Mouse (Mus musculus) kidney, postnatal 0 days (tissue): ENCODE measurements around the gene BC049352. TPM values are rescaled to one million over a fixed set of nuclear protein-coding genes. Genes with fewer than 3 reads are reported as not detected.

Experiments used
- ATAC-seq: fragments of 200-750 bp; cut with Nextera tagmentation; replicated peaks from 2 replicates; pipeline ENCODE4 v1.8.0; 2017; ENCODE audit warnings: low read depth, moderate number of reproducible peaks, moderate TSS enrichment, moderate library complexity; ENCODE audit not compliant: low FRiP score
- DNase-seq: peaks from one replicate; pipeline ENCODE4 v3.0.0-alpha.2; 2016; ENCODE audit warnings: low spot score
- H3K27ac ChIP-seq: fragments of 300-500 bp; sonication (generic); 2 replicates; pipeline ENCODE4 v1.5.1; 2014; ENCODE audit warnings: mild to moderate bottlenecking
- H3K27me3 ChIP-seq: fragments of 300-500 bp; sonication (generic); 2 replicates; pipeline ENCODE4 v1.6.1; 2014; ENCODE audit warnings: low read length, mixed read lengths; ENCODE audit not compliant: insufficient read depth
- H3K36me3 ChIP-seq: fragments of 300-500 bp; sonication (generic); 2 replicates; pipeline ENCODE4 v1.6.1; 2014; ENCODE audit warnings: low read length, mixed read lengths; ENCODE audit not compliant: insufficient read depth
- H3K4me1 ChIP-seq: fragments of 300-500 bp; sonication (generic); replicated peaks from 2 replicates; pipeline ENCODE4 v1.6.1; 2014; ENCODE audit warnings: antibody characterized with exemption, low read length, mixed read lengths; ENCODE audit not compliant: insufficient read depth
- H3K4me2 ChIP-seq: fragments of 300-500 bp; sonication (generic); 2 replicates; pipeline ENCODE4 v1.6.1; 2014; ENCODE audit warnings: mild to moderate bottlenecking, low read length, moderate library complexity, mixed read lengths
- H3K4me3 ChIP-seq: fragments of 300-500 bp; sonication (generic); replicated peaks from 2 replicates; pipeline ENCODE4 v1.5.1; 2014; ENCODE audit warnings: low read depth, low read length
- H3K9ac ChIP-seq: fragments of 300-500 bp; sonication (generic); 2 replicates; pipeline ENCODE4 v1.6.1; 2014; ENCODE audit warnings: low read depth, low read length
- H3K9me3 ChIP-seq: fragments of 300-500 bp; sonication (generic); replicated peaks from 2 replicates; pipeline ENCODE4 v1.6.1; 2016; ENCODE audit warnings: low read length, inconsistent platforms, mixed read lengths
- CTCF ChIP-seq: IDR thresholded peaks from 2 replicates; pipeline ENCODE4 v1.5.1; 2016; ENCODE audit warnings: antibody characterized with exemption, low read depth, mild to moderate bottlenecking, moderate library complexity
- WGBS: fragments of 180-500 bp; shearing (Covaris S2); extraction: QIAGEN DNeasy Blood & Tissue Kit; methylation state at CpG from one replicate; pipeline ENCODE4 v1.1.7; 2014; 5-methylcytosine and 5-hydroxymethylcytosine counted together
- polyA plus RNA-seq: library from polyadenylated mRNA; unstranded; fragments of >200 nt; fragmentation: Nextera tagmentation; extraction: Ambion mirVana; gene quantifications from 2 replicates; pipeline ENCODE4 v1.2.1, GENCODE M21; 2015

Gene BC049352
- polyA plus RNA-seq, 1 experiment from 2014 or later = 0.08 TPM

DNA sequence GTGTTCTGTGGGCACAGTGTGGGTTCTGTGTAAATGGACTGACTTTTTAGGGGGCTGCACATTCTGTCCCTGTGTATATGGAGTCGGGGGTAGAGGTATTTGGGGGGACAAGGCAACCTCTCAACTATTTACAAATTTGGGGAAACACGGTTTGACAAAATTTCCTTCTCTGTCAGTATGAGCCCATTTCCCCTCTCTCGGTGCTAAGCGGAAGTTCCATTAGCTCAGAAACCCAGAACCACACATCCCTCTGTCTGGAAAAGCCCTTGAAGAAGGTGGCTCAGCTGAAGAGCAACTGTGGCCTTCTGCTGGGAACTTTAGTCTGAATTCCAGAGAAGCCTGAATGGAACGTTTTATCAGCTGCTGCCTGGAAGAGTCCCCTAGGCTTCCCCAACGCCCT is 70.6 kb downstream of the BC049352 start:
- no peak overlapping the region for H3K27ac ChIP-seq
- H3K36me3 ChIP-seq = no peaks in the 10 kb centered on the region
- no peak overlapping the region for H3K4me2 ChIP-seq
- no peaks in the 10 kb centered on the region for H3K27me3 ChIP-seq
- H3K9ac ChIP-seq = no peak overlapping the region
- no peak for TF ChIP-seq CTCF
- ATAC-seq = no peak
- H3K4me1 ChIP-seq = no peaks in the 10 kb centered on the region
- no peak for DNase-seq
- H3K9me3 ChIP-seq = no peaks in the 10 kb centered on the region
- H3K4me3 ChIP-seq = no peak overlapping the region
- 76% methylated on average over 6 of the region's 6 CpGs for WGBS

DNA sequence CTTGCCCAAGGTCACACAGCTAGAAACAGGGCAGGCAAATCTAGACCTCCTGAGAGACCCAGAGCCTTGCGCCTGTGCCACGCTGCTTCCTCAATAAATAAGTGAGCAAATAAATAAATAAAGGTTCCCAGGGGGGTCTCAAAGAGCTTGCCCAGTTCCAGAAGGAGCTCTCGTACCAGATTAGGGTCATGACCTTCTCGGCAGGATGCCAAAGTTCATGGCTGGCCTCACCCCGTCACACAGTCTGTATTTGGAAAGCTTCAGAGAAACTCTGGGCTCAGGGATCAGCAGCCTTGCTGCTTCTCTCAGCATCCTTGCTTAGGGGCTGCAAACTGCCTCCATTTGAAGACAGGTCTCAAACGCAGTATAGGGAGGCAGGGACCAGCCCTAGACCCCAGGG is 72.2 kb downstream of the BC049352 start:
- TF ChIP-seq CTCF = no peak
- Histone ChIP-seq H3K4me1 (no peaks in the 10 kb centered on the region), H3K9ac (no peak overlapping the region), H3K4me3 (no peak overlapping the region), H3K4me2 (no peak overlapping the region), H3K36me3 (no peaks in the 10 kb centered on the region), H3K27ac (no peak overlapping the region), H3K27me3 (no peaks in the 10 kb centered on the region), H3K9me3 (no peaks in the 10 kb centered on the region)
- 41% methylated on average over 6 of the region's 6 CpGs for WGBS
- ATAC-seq (no peak), DNase-seq (no peak)

DNA sequence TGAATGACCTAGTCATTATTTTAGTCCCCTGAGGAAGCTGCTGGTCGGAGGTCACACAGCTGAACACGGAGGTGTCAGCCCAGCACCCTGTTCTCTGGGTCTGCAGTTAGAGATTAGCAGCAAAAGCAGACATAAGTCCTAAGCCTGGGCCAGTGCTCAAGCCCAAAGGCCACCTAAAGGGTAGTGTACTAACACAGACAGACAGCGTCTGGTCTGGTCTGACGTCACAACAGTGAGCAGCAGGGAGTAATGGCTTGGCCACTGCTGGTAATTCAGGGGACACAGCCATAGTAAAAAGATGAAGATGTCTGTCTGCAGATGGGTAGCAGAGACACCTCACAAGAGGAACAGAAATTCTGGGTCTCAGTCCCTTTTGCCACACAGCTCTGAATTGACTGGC is 72.8 kb downstream of the BC049352 start:
- DNase-seq = no peak
- H3K27me3 ChIP-seq = no peaks in the 10 kb centered on the region

DNA sequence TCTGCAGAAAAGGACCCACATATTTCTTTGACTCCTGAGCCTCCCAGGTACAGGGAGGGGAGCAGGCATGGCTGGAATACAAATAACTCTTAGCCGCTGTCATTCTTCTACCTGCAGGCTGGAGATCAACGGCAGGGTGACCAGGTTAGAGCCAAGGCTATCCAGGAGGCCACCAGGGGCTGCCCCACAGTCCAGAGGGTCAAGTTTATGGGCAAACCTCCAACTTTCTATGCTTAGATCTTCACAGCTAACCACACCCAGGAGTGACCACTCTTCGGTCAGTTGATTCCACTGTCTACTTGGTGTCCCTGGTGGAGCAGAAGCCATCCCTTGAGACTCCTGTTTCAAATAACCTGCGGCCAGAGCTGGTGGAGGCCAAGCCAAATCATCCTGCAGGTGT is 73.6 kb downstream of the BC049352 start:
- TF ChIP-seq CTCF = no peak
- Histone ChIP-seq H3K4me3 (no peak overlapping the region), H3K9ac (no peak overlapping the region), H3K36me3 (no peaks in the 10 kb centered on the region), H3K9me3 (no peaks in the 10 kb centered on the region), H3K27ac (no peak overlapping the region), H3K27me3 (no peaks in the 10 kb centered on the region), H3K4me1 (no peaks in the 10 kb centered on the region), H3K4me2 (no peak overlapping the region)
- ATAC-seq (no peak), DNase-seq (no peak)
- 87% methylated on average over 4 of the region's 4 CpGs for WGBS

More for the DNA sequence above, 72.8 kb downstream of the BC049352 start:
- no peaks in the 10 kb centered on the region for H3K9me3 ChIP-seq
- no peaks in the 10 kb centered on the region for H3K4me1 ChIP-seq
- no peak overlapping the region for H3K4me3 ChIP-seq
- H3K27ac ChIP-seq = no peak overlapping the region
- H3K4me2 ChIP-seq = no peak overlapping the region
- WGBS = 43% methylated on average over 4 of the region's 4 CpGs
- H3K36me3 ChIP-seq = no peaks in the 10 kb centered on the region
- no peak overlapping the region for H3K9ac ChIP-seq
- no peak for TF ChIP-seq CTCF
- no peak for ATAC-seq

DNA sequence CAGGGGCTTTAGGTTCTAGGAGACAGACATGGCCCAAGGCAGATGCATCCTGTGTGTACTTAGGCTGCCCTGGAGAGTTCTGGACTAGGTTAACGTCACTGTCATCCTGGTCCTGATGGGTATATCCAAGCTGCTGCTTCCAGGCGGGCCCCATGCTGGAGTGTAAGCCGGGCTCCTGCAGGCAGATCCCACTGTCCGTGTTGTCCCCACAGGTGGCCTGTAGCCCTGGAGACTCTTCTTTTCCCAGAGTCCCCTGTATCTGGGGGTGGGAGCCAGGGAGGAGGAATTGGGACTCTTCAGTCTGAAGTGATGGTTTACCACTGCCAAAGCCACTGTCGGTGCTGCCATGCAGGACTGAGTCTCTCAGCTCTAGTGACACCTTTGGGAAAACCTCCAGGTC is 74.2 kb downstream of the BC049352 start:
- Histone ChIP-seq H3K36me3 (no peaks in the 10 kb centered on the region), H3K9me3 (no peaks in the 10 kb centered on the region), H3K4me1 (no peaks in the 10 kb centered on the region), H3K27ac (no peak overlapping the region), H3K4me3 (no peak overlapping the region), H3K9ac (no peak overlapping the region), H3K27me3 (no peaks in the 10 kb centered on the region), H3K4me2 (no peak overlapping the region)
- no peak for DNase-seq
- no peak for TF ChIP-seq CTCF
- ATAC-seq = no peak
- 82% methylated on average over 5 of the region's 5 CpGs for WGBS

DNA sequence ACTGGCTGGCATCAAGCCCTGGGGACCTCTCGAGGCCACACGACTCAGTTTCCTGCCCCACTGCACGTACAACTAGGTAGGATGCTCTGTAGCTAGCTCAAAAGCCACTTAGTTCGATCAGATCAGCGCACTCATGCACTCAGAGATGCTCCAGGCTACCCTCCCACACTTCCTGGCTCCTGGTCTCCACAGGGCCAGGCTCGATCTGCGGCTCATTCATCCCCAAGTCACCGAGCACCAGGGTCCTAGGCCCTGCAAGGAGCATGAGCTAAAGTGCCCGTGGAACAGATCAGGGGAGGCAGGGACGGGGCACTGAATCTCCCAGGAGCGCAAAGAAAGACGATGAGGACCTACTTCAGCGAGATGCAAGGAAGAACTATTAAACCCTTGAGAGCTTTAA is 77.3 kb downstream of the BC049352 start:
- ATAC-seq = no peak
- no peak overlapping the region for H3K4me3 ChIP-seq
- DNase-seq = no peak
- H3K9ac ChIP-seq = no peak overlapping the region
- no peak overlapping the region for H3K27ac ChIP-seq
- no peaks in the 10 kb centered on the region for H3K27me3 ChIP-seq
- WGBS = 76% methylated on average over 13 of the region's 13 CpGs
- H3K4me2 ChIP-seq = no peak overlapping the region
- H3K36me3 ChIP-seq = no peaks in the 10 kb centered on the region
- TF ChIP-seq CTCF = no peak
- H3K4me1 ChIP-seq = no peaks in the 10 kb centered on the region
- no peaks in the 10 kb centered on the region for H3K9me3 ChIP-seq

DNA sequence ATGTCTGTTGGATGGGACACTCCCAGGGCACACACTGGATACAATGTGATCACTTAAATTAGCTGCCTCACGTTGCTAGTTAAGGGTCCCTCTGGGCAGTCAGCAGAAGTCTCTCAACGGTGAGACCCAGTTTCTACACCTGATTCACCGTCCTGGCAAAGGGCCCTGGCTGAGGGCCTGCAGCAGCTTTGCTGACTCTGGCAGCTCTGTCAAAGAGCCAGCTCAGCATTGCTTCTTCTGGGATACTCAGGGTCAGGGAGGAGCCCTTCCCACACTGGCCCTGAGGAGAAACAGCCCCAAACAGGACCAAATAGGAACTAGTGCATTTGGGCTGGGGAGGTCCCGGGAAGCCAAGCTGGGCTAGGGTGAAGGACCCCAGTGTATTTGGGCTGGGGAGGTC is 79.7 kb downstream of the BC049352 start:
- no peak for TF ChIP-seq CTCF
- ATAC-seq = no peak
- WGBS = 58% methylated on average over 4 of the region's 4 CpGs

More for the DNA sequence above, 79.7 kb downstream of the BC049352 start:
- DNase-seq = no peak
- no peak overlapping the region for H3K9ac ChIP-seq
- no peaks in the 10 kb centered on the region for H3K27me3 ChIP-seq
- H3K4me2 ChIP-seq = no peak overlapping the region
- no peaks in the 10 kb centered on the region for H3K4me1 ChIP-seq
- H3K9me3 ChIP-seq = no peaks in the 10 kb centered on the region
- H3K4me3 ChIP-seq = no peak overlapping the region
- H3K36me3 ChIP-seq = no peaks in the 10 kb centered on the region
- no peak overlapping the region for H3K27ac ChIP-seq
